Mouse (Mus musculus) heart, embryonic 15.5 days (tissue): Measurements from ENCODE around the gene Mki67. TPM values are rescaled to one million over a fixed set of nuclear protein-coding genes. Genes with fewer than 3 reads are reported as not detected.
A peak's percentile ranks its signal among the peaks of the same experiment; 100 is the strongest.
"Not testable (repeated sequence)": the region's sequence is repeated elsewhere in the genome, so short reads cannot be mapped to it uniquely, and the experiment has no call there.

ENCODE experiments used
- ATAC-seq: fragments of 200-750 bp; cut with Nextera tagmentation; replicated peaks from 2 replicates; pipeline ENCODE4 v1.8.0; 2017; ENCODE audit warnings: low read depth, moderate TSS enrichment; ENCODE audit not compliant: insufficient number of reproducible peaks, insufficient read depth, low FRiP score
- H3K27ac ChIP-seq: fragments of 300-500 bp; sonication (generic); 2 replicates; pipeline ENCODE4 v1.5.1; 2015; ENCODE audit warnings: mild to moderate bottlenecking, inconsistent platforms
- H3K27me3 ChIP-seq: fragments of 300-500 bp; sonication (generic); 2 replicates; pipeline ENCODE4 v1.6.1; 2015; ENCODE audit warnings: inconsistent platforms
- H3K36me3 ChIP-seq: fragments of 300-500 bp; sonication (generic); 2 replicates; pipeline ENCODE4 v1.6.1; 2015; ENCODE audit warnings: mild to moderate bottlenecking, inconsistent platforms
- H3K4me1 ChIP-seq: fragments of 300-500 bp; sonication (generic); replicated peaks from 2 replicates; pipeline ENCODE4 v1.6.1; 2015; ENCODE audit warnings: inconsistent platforms
- H3K4me2 ChIP-seq: fragments of 300-500 bp; sonication (generic); 2 replicates; pipeline ENCODE4 v1.6.1; 2015; ENCODE audit warnings: inconsistent platforms, mild to moderate bottlenecking, moderate library complexity
- H3K4me3 ChIP-seq: fragments of 300-500 bp; sonication (generic); 2 replicates; pipeline ENCODE4 v1.5.1; 2015; ENCODE audit warnings: mild to moderate bottlenecking, inconsistent platforms
- H3K9ac ChIP-seq: fragments of 300-500 bp; sonication (generic); 2 replicates; pipeline ENCODE4 v1.6.1; 2015; ENCODE audit warnings: mild to moderate bottlenecking, inconsistent platforms
- H3K9me3 ChIP-seq: fragments of 300-500 bp; sonication (generic); replicated peaks from 2 replicates; pipeline ENCODE4 v1.6.1; 2016; ENCODE audit warnings: inconsistent platforms
- WGBS: fragments of 180-500 bp; shearing (Covaris S2); methylation state at CpG from one replicate; pipeline ENCODE4 v1.1.7; 2015; ENCODE audit warnings: mixed read lengths; 5-methylcytosine and 5-hydroxymethylcytosine counted together
- polyA plus RNA-seq: library from polyadenylated mRNA; unstranded; fragments of >200 nt; fragmentation: Nextera tagmentation; extraction: Ambion mirVana; gene quantifications from 2 replicates; pipeline ENCODE4 v1.2.1, GENCODE M21; 2015

The Mki67 gene
- polyA plus RNA-seq, 1 experiment from 2014 or later, result 20.2 TPM

- Histone ChIP-seq H3K4me1 (peaks cover 19% of the 10 kb centered on the region), H3K27ac (no peak overlapping the region), H3K27me3 (no peaks in the 10 kb centered on the region), H3K9ac (no peak overlapping the region), H3K4me2 (no peak overlapping the region), H3K9me3 (no peaks in the 10 kb centered on the region), H3K4me3 (no peak overlapping the region), H3K36me3 (peaks cover 69% of the 10 kb centered on the region)
- no peak for ATAC-seq
- 94% methylated on average over 5 of the region's 5 CpGs for WGBS
Observed at GRCm38 (mm10) chr7:135694796-135695195, 21.4 kb downstream of the Mki67 start.

DNA sequence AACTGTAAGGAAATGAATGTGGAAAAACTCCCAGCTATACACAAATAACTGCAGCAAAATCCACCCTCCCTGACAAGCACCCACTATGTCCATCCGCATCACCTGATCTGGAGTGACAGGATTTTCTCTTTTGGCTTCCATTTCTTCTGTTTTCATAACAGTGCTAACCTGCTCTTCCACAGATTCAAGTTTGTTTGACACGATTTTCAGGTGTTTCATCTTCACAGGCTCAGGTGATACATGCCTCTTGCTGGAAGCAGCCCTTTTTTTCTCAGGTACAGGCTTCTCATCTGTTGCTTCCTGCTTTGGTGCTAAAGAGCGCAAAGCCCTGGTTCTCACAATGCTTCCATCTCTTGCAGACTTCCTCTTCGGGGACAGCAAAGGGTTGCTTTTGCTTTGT is 22.0 kb downstream of the Mki67 start:
- H3K4me2 ChIP-seq, result no peak overlapping the region
- WGBS, result 91% methylated on average over 4 of the region's 4 CpGs

GRCm38 (mm10) chr7:135691941-135692340 is 24.2 kb downstream of the Mki67 start:
- no peaks in the 10 kb centered on the region for H3K9me3 ChIP-seq
- no peak overlapping the region for H3K27ac ChIP-seq
- H3K27me3 ChIP-seq, result no peaks in the 10 kb centered on the region
- no peak overlapping the region for H3K9ac ChIP-seq
- H3K4me2 ChIP-seq, result no peak overlapping the region
- ATAC-seq, result no peak
- 91% methylated on average over 5 of the region's 5 CpGs for WGBS
- H3K36me3 ChIP-seq, result peaks cover 76% of the 10 kb centered on the region
- H3K4me1 ChIP-seq, result peaks cover under 1% of the 10 kb centered on the region; the same call in 1 of the 2 replicates
- H3K4me3 ChIP-seq, result no peak overlapping the region

More for the DNA sequence above, 22.0 kb downstream of the Mki67 start:
- peaks cover 15% of the 10 kb centered on the region for H3K4me1 ChIP-seq
- no peak overlapping the region for H3K9ac ChIP-seq
- H3K4me3 ChIP-seq, result no peak overlapping the region
- no peak for ATAC-seq
- no peaks in the 10 kb centered on the region for H3K27me3 ChIP-seq
- H3K36me3 ChIP-seq, result peaks cover 75% of the 10 kb centered on the region
- no peaks in the 10 kb centered on the region for H3K9me3 ChIP-seq
- H3K27ac ChIP-seq, result no peak overlapping the region

DNA sequence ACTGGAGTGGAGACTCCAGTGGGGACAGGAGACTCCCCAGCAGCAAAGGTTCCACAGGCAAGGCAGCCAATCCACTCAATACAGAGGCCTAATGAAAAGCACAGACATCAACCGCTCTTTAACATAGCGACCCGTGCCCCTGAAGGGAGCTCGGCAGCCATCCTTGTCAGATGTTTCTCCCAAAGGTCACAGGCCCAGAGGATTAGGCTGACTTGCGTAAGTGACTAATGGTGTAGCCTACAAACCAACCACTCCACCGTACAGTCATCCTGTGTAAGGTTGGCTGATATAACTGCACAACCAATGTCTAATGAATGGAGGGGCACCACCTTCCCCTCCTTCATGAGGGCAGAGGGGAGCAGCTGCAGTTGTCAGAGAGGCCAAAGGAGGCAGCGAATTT is 26.8 kb downstream of the Mki67 start:
- no peak overlapping the region for H3K4me3 ChIP-seq
- H3K27ac ChIP-seq, result no peak overlapping the region
- ATAC-seq, result no peak
- H3K36me3 ChIP-seq, result peaks cover 78% of the 10 kb centered on the region
- no peaks in the 10 kb centered on the region for H3K9me3 ChIP-seq
- H3K4me2 ChIP-seq, result no peak overlapping the region
- 92% methylated on average over 7 of the region's 7 CpGs for WGBS
- H3K4me1 ChIP-seq, result no peaks in the 10 kb centered on the region
- no peak overlapping the region for H3K9ac ChIP-seq
- H3K27me3 ChIP-seq, result no peaks in the 10 kb centered on the region

DNA sequence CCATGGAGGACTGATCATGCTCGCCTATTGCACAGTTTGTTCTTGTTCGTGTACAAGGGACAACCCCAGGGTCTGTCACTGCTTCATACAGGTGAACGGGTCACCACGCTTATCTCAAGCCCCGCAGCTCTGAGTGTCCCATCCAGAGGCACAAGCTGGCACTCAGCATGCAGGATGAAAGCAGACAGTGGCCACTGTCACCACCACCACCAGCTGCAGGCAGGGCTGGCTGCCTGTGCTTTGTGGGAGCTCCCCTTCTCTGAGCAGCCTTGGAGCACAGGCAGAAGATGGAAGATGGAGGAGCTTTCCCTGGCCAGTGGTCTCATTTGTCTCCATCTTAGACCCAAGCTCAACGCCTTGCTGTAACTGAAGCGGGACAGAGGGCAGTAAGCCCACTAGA is 31.2 kb downstream of the Mki67 start:
- no peaks in the 10 kb centered on the region for H3K4me1 ChIP-seq
- H3K27ac ChIP-seq, result no peak overlapping the region
- peaks cover 49% of the 10 kb centered on the region for H3K36me3 ChIP-seq
- H3K27me3 ChIP-seq, result no peaks in the 10 kb centered on the region
- WGBS, result 68% methylated on average over 7 of the region's 7 CpGs
- no peaks in the 10 kb centered on the region for H3K9me3 ChIP-seq
- H3K4me2 ChIP-seq, result no peak overlapping the region
- H3K4me3 ChIP-seq, result no peak overlapping the region
- ATAC-seq, result no peak
- no peak overlapping the region for H3K9ac ChIP-seq

DNA sequence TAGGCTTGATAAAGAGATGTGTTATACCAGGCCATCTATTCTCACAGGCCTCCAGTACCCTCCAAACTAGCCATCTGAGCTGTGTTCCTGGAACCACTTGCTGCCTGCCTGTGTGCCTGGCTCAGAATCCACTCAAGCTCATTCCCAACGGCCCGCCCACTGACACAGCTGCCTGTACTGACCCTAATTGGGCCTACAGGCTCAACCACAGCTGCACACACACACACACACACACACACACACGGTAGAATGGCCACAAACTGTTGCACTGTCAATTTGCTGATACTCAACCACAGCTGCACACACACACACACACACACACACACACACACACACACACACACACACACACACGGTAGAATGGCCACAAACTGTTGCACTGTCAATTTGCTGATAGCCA is 32.1 kb downstream of the Mki67 start:
- ATAC-seq, H3K4me3 ChIP-seq, H3K27me3 ChIP-seq, H3K27ac ChIP-seq, H3K4me1 ChIP-seq, H3K9ac ChIP-seq, H3K9me3 ChIP-seq, H3K4me2 ChIP-seq: not testable (repeated sequence)
- peaks cover 42% of the 10 kb centered on the region for H3K36me3 ChIP-seq
- WGBS, result 68% methylated on average over 4 of the region's 4 CpGs

DNA sequence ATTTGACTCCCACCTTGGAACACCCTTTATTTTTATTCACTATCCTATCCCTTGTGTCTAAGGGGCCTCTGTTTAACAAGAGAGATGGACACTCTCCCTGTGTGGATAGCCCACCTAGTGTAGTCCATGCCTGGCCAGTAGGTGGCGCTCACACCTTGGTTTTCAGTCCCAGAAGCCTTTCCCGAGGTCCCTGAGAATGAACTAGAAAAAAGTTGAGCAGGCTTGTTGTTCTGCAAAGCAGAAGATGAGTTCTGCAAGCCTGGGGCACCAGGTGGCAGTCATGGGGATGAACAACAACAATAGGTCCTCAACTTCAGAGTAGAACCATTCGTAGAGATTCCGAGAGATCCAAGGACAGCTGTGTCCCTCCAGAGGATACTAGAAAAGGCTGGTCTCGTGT is 35.8 kb downstream of the Mki67 start:
- Histone ChIP-seq H3K36me3 (peaks cover 6% of the 10 kb centered on the region; the same call in 1 of the 2 replicates), H3K27ac (no peak overlapping the region), H3K4me2 (no peak overlapping the region), H3K4me1 (peaks cover 6% of the 10 kb centered on the region), H3K4me3 (no peak overlapping the region), H3K9me3 (no peaks in the 10 kb centered on the region), H3K27me3 (0 out of 2 replicates have a peak, but pooled peaks cover 9% of the 10 kb centered on the region), H3K9ac (no peak overlapping the region)
- ATAC-seq, result no peak
- WGBS, result 68% methylated on average over 5 of the region's 5 CpGs

DNA sequence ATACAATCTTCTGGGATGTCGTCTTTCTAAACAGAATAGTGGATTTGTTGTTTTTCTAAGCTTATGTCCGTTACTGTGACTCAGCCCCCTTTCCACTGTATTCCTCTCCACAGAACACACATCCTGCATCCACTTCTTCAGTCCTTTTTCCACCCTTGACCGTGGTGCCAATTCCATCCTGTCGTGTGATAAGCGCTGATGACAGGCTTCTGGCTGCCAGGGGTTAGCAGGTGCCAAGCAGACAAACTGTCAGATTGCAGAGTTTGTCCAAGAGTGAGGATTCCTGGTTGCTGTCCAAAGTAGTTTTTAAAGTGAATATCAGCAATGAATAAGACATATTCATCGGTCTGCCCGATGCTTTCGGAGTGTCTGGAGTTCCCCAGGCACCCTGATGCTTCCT is 39.4 kb downstream of the Mki67 start:
- H3K4me2 ChIP-seq, result no peak overlapping the region
- H3K27ac ChIP-seq, result no peak overlapping the region

DNA sequence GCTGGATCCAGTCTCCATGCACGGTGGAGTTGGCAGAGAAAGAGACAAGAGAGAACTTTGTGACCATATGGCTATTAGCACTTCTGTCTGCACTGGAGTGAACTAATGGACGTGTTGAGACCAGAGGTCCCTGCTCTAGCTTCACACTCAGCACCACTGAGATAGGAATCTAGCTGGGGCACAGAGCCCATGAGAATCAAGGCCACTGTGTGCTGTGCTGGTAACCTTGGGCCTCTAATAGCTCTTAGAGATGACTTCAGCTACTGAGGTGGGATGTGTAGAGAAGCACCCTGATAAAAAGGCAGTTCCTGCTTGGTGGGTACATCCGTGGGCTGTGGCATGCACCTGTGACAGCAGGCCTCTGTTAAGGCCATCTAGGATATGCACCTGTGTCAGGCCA is 42.6 kb downstream of the Mki67 start:
- Histone ChIP-seq H3K4me1 (peaks cover 6% of the 10 kb centered on the region), H3K27me3 (0 out of 2 replicates have a peak, but pooled peaks cover 9% of the 10 kb centered on the region), H3K27ac (no peak overlapping the region), H3K9ac (no peak overlapping the region), H3K4me3 (no peak overlapping the region), H3K4me2 (no peak overlapping the region), H3K9me3 (no peaks in the 10 kb centered on the region), H3K36me3 (no peaks in the 10 kb centered on the region)
- WGBS, result 51% methylated on average over 3 of the region's 3 CpGs
- ATAC-seq, result no peak

More for the DNA sequence above, 39.4 kb downstream of the Mki67 start:
- WGBS, result 40% methylated on average over 8 of the region's 8 CpGs
- H3K9me3 ChIP-seq, result no peaks in the 10 kb centered on the region
- H3K36me3 ChIP-seq, result no peaks in the 10 kb centered on the region
- ATAC-seq, result 0 out of 2 replicates have a peak, but pooled peaks have one; percentile 28
- no peak overlapping the region for H3K4me3 ChIP-seq
- peaks cover 6% of the 10 kb centered on the region for H3K4me1 ChIP-seq
- no peak overlapping the region for H3K9ac ChIP-seq
- 0 out of 2 replicates have a peak, but pooled peaks cover 9% of the 10 kb centered on the region for H3K27me3 ChIP-seq

DNA sequence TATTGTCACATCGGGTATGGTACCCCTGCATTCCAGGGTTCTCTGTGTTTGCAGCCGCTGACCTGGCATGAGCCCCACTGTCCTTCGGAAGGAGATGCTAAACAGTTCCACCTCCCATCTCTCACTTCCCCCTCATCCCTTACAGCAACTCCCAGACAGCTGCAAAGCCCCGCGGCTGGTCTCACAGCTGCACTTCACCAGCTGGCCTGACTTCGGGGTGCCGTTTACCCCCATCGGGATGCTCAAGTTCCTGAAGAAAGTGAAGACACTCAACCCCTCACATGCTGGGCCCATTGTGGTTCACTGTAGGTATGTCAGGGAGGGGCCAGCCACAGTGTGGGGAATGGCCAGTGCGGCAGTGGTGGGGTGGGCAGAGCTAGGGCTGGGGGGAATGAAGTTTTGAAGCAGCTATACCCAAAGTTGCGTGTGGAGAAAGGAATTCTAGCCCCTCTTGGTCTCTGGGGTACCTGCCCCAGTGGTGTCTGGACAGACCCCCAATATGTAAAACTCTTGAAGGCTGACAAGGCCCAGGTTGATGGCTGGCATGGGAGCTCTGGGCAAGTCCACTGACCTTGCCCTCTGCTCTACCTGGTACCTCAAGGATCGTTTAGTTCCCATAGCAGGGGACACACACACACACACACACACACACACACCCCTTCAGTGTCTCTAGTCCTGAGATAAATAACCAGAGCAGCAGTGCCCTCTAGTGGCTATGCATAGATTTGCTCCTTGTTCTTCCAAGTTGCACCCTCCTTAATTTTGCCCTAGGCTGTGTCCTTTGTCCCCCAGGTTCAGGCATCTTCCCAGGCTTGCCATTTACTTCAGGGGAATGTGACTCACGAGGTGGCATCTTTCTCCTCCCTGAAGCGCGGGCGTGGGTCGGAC is 47.1 kb downstream of the Mki67 start:
- H3K36me3 ChIP-seq, result no peaks in the 10 kb centered on the region
- H3K27me3 ChIP-seq, result 0 out of 2 replicates have a peak, but pooled peaks cover 5% of the 10 kb centered on the region
- H3K4me1 ChIP-seq, result no peaks in the 10 kb centered on the region
- WGBS, result 39% methylated on average over 16 of the region's 16 CpGs
- ATAC-seq, result no peak
- no peak overlapping the region for H3K4me2 ChIP-seq
- no peak overlapping the region for H3K9ac ChIP-seq
- H3K4me3 ChIP-seq, result no peak overlapping the region
- no peaks in the 10 kb centered on the region for H3K9me3 ChIP-seq
- no peak overlapping the region for H3K27ac ChIP-seq

DNA sequence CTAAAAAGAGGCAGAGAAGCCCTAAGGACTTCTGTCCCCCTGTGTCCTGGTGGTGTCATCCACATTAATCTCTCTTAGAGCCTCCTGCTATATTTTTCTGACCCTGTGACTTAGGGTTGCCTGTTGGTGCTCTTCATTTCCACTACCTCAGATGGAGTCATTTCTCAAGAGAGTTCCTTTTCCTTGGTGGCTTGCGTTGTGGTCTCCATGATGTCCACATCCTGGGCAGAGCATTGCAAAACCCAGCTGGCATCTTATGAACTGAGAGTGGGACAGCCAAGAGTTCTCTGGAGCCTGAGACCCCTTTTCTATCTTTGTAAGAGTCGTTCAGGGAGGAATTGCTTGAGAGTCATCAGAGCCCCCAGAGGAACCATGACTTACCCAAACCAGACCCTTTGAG is 49.8 kb downstream of the Mki67 start:
- Histone ChIP-seq H3K27ac (no peak overlapping the region), H3K27me3 (0 out of 2 replicates have a peak, but pooled peaks cover 5% of the 10 kb centered on the region), H3K4me2 (no peak overlapping the region), H3K4me3 (no peak overlapping the region), H3K9ac (no peak overlapping the region), H3K36me3 (no peaks in the 10 kb centered on the region), H3K9me3 (no peaks in the 10 kb centered on the region), H3K4me1 (no peaks in the 10 kb centered on the region)
- WGBS, result 74% methylated on average over 2 of the region's 2 CpGs
- no peak for ATAC-seq

- no peak for ATAC-seq
- H3K4me3 ChIP-seq, result no peak overlapping the region
- no peak overlapping the region for H3K4me2 ChIP-seq
- no peaks in the 10 kb centered on the region for H3K27me3 ChIP-seq
- WGBS, result 78% methylated on average over 7 of the region's 7 CpGs
- no peaks in the 10 kb centered on the region for H3K9me3 ChIP-seq
- no peak overlapping the region for H3K9ac ChIP-seq
- no peak overlapping the region for H3K27ac ChIP-seq
- no peaks in the 10 kb centered on the region for H3K4me1 ChIP-seq
- H3K36me3 ChIP-seq, result no peaks in the 10 kb centered on the region
Observed at GRCm38 (mm10) chr7:135664211-135664610, 52.0 kb downstream of the Mki67 start.
